Mouse (Mus musculus) gastrocnemius, adult 18-20 months (tissue): ENCODE data around the gene Dnajc2. TPM values are rescaled to one million over a fixed set of nuclear protein-coding genes. Genes with fewer than 3 reads are reported as not detected.
"Not testable (repeated sequence)": the region's sequence is repeated elsewhere in the genome, so short reads cannot be mapped to it uniquely, and the experiment has no call there.

Source experiments
- DNase-seq: peaks from one replicate; pipeline ENCODE4 v3.0.0; 2021; ENCODE audit warnings: low spot score
- total RNA-seq, 2 experiments: library from RNA; stranded (reverse); gene quantifications; 2 replicates each; pipeline ENCODE4 v1.2.3; 2021

Gene Dnajc2
- total RNA-seq, 2 experiments from 2014 or later = 24.2 to 25.0 TPM

GRCm38 (mm10) chr5:21744651-21745050, 40.4 kb downstream of the Dnajc2 start:
- DNase-seq = no peak

- DNase-seq = no peak
These were observed 41.4 kb downstream of the Dnajc2 start for GRCm38 (mm10) chr5:21743606-21744005.

GRCm38 (mm10) chr5:21739881-21740280, 45.2 kb downstream of the Dnajc2 start:
- DNase-seq = no peak

- no peak for DNase-seq
These were observed 45.9 kb downstream of the Dnajc2 start for GRCm38 (mm10) chr5:21739120-21739519.

GRCm38 (mm10) chr5:21737620-21738019, 47.4 kb downstream of the Dnajc2 start:
- DNase-seq = no peak

- peak; percentile 88 for DNase-seq
These were observed 48.0 kb downstream of the Dnajc2 start, which contains the start of gene Pmpcb for GRCm38 (mm10) chr5:21736956-21737585. Pmpcb (plus strand) TSS chr5:21737141.

GRCm38 (mm10) chr5:21736046-21736445, 49.0 kb downstream of the Dnajc2 start:
- no peak for DNase-seq

- DNase-seq = peak; percentile 77
These were observed 49.5 kb downstream of the Dnajc2 start for GRCm38 (mm10) chr5:21735584-21735983.

- DNase-seq = no peak
These were observed 50.0 kb downstream of the Dnajc2 start for GRCm38 (mm10) chr5:21735100-21735499.

- DNase-seq = peak; percentile 26
These were observed 52.1 kb downstream of the Dnajc2 start for GRCm38 (mm10) chr5:21732930-21733329.

- DNase-seq = no peak
These were observed 52.7 kb downstream of the Dnajc2 start for GRCm38 (mm10) chr5:21732177-21732911.

- DNase-seq = no peak
These were observed 55.9 kb downstream of the Dnajc2 start for GRCm38 (mm10) chr5:21729107-21729506.

- DNase-seq = no peak
These were observed 60.2 kb downstream of the Dnajc2 start for GRCm38 (mm10) chr5:21724872-21725271.

- no peak for DNase-seq
These were observed 60.6 kb downstream of the Dnajc2 start for GRCm38 (mm10) chr5:21724427-21724826.

GRCm38 (mm10) chr5:21719209-21719608, 65.8 kb downstream of the Dnajc2 start:
- DNase-seq = no peak

- DNase-seq = no peak
These were observed 66.5 kb downstream of the Dnajc2 start for GRCm38 (mm10) chr5:21718546-21718945.

GRCm38 (mm10) chr5:21717165-21717715, 67.8 kb downstream of the Dnajc2 start:
- no peak for DNase-seq

- no peak for DNase-seq
These were observed 70.6 kb downstream of the Dnajc2 start for GRCm38 (mm10) chr5:21714447-21714846.

GRCm38 (mm10) chr5:21712127-21712715, 72.8 kb downstream of the Dnajc2 start:
- DNase-seq = no peak

- DNase-seq = not testable (repeated sequence)
These were observed 77.0 kb downstream of the Dnajc2 start for GRCm38 (mm10) chr5:21708011-21708410.
